Mouse (Mus musculus) hindbrain, embryonic 11.5 days (tissue): Measurements from ENCODE around the gene Col23a1. TPM values are rescaled to one million over a fixed set of nuclear protein-coding genes. Genes with fewer than 3 reads are reported as not detected.

Experiments
- ATAC-seq: fragments of 200-750 bp; cut with Nextera tagmentation; 2 replicates; pipeline ENCODE4 v1.8.0; 2017; ENCODE audit warnings: mild to moderate bottlenecking, moderate TSS enrichment, moderate library complexity; ENCODE audit not compliant: low FRiP score
- DNase-seq: peaks from one replicate; pipeline ENCODE4 v3.0.0-alpha.2; 2015; ENCODE audit warnings: low spot score
- H3K27ac ChIP-seq: fragments of 300-500 bp; sonication (generic); 2 replicates; pipeline ENCODE4 v1.5.1; 2014; ENCODE audit warnings: mild to moderate bottlenecking, low read depth, low read length
- H3K27me3 ChIP-seq: fragments of 300-500 bp; sonication (generic); 2 replicates; pipeline ENCODE4 v1.6.1; 2014; ENCODE audit warnings: mild to moderate bottlenecking, low read length, moderate library complexity, mixed read lengths; ENCODE audit not compliant: control insufficient read depth, insufficient read depth
- H3K36me3 ChIP-seq: fragments of 300-500 bp; sonication (generic); 2 replicates; pipeline ENCODE4 v1.6.1; 2014; ENCODE audit warnings: mild to moderate bottlenecking, low read length, moderate library complexity, mixed read lengths; ENCODE audit not compliant: control insufficient read depth, insufficient read depth
- H3K4me1 ChIP-seq: fragments of 300-500 bp; sonication (generic); replicated peaks from 2 replicates; pipeline ENCODE4 v1.6.1; 2014; ENCODE audit warnings: low read length, mixed read lengths; ENCODE audit not compliant: control insufficient read depth, insufficient read depth
- H3K4me2 ChIP-seq: fragments of 300-500 bp; sonication (generic); replicated peaks from 2 replicates; pipeline ENCODE4 v1.6.1; 2014; ENCODE audit warnings: mild to moderate bottlenecking, low read depth, low read length
- H3K4me3 ChIP-seq: fragments of 300-500 bp; sonication (generic); 2 replicates; pipeline ENCODE4 v1.5.1; 2014; ENCODE audit warnings: low read depth, low read length
- H3K9ac ChIP-seq: fragments of 300-500 bp; sonication (generic); 2 replicates; pipeline ENCODE4 v1.6.1; 2014; ENCODE audit warnings: low read depth, low read length
- H3K9me3 ChIP-seq: fragments of 300-500 bp; sonication (generic); 2 replicates; pipeline ENCODE4 v1.6.1; 2016; ENCODE audit warnings: low read length; ENCODE audit not compliant: control insufficient read depth
- WGBS: fragments of 180-500 bp; shearing (Covaris S2); extraction: QIAGEN DNeasy Blood & Tissue Kit; methylation state at CpG from one replicate; pipeline ENCODE4 v1.1.7; 2014; 5-methylcytosine and 5-hydroxymethylcytosine counted together
- polyA plus RNA-seq: library from polyadenylated mRNA; unstranded; fragments of >200 nt; fragmentation: Nextera tagmentation; extraction: Ambion mirVana; gene quantifications from 2 replicates; pipeline ENCODE4 v1.2.1, GENCODE M21; 2014

The Col23a1 gene
- polyA plus RNA-seq, 1 experiment from 2014 or later: 9.7 TPM

DNA sequence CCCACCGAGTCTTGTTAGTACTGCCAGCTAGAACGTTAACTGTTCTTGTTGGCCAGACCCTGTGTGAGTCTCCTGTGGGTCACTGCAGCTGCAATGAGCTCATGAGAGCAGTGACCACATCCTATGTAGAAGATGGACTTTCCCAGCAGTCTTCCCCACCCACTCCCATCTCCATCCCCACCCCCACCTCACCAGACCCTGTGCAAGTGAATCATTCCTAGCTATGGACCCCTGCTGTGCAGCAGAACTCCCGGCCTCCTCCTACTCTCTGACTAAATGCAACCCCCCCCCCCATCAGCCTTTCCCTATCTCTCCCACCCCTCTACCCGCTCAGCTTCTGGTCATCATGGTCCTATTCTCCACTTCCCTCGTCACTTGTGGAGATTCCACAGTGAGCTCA, 167.9 kb downstream of the Col23a1 start:
- Histone ChIP-seq H3K4me2 (no peak overlapping the region), H3K27me3 (no peaks in the 10 kb centered on the region), H3K36me3 (no peaks in the 10 kb centered on the region), H3K9me3 (no peaks in the 10 kb centered on the region), H3K4me1 (0 out of 2 replicates have a peak, but pooled peaks cover 2% of the 10 kb centered on the region), H3K4me3 (no peak overlapping the region), H3K27ac (no peak overlapping the region), H3K9ac (no peak overlapping the region)
- no peak for DNase-seq
- ATAC-seq: no peak
- 70% methylated on average over 5 of the region's 5 CpGs for WGBS

GRCm38 (mm10) chr11:51458649-51459048, 168.9 kb downstream of the Col23a1 start:
- no peak for DNase-seq
- H3K27ac ChIP-seq: no peak overlapping the region

DNA sequence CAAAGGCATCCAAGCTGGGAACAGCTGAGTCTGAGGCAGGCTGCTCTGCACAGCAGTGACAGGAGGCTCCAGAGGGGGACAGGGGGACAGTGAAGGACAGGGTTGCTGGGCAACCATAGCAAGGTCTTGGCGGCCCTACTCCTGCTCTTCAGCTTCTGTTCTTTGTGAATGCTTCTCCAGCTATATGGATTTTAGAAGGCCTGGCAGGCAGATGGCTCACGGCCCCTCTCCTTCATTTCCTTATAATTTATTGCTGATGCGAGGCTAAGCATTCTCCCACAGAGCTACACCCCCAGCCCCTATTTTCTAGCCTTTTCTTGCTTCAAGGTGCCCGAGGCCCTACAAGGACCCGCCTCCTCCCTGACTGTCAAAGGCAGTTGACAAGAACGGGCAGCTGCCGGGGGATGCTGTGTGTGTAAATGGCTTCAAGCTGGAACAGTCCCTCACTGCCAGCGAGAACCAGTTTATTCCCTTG, 169.9 kb downstream of the Col23a1 start:
- Histone ChIP-seq H3K9me3 (no peaks in the 10 kb centered on the region), H3K36me3 (no peaks in the 10 kb centered on the region), H3K27ac (peak overlapping the region; percentile 44), H3K4me1 (0 out of 2 replicates have a peak, but pooled peaks cover 2% of the 10 kb centered on the region), H3K27me3 (no peaks in the 10 kb centered on the region), H3K4me3 (no peak overlapping the region), H3K9ac (no peak overlapping the region), H3K4me2 (no peak overlapping the region)
- ATAC-seq (peak; percentile 88), DNase-seq (peak; percentile 47)
- 23% methylated on average over 8 of the region's 8 CpGs for WGBS

More at GRCm38 (mm10) chr11:51458649-51459048, 168.9 kb downstream of the Col23a1 start:
- Histone ChIP-seq H3K9ac (no peak overlapping the region), H3K36me3 (no peaks in the 10 kb centered on the region), H3K9me3 (no peaks in the 10 kb centered on the region), H3K4me1 (0 out of 2 replicates have a peak, but pooled peaks cover 2% of the 10 kb centered on the region), H3K4me3 (no peak overlapping the region), H3K4me2 (no peak overlapping the region), H3K27me3 (no peaks in the 10 kb centered on the region)
- no peak for ATAC-seq
- WGBS: 63% methylated on average over 4 of the region's 4 CpGs

- Histone ChIP-seq H3K4me2 (no peak overlapping the region), H3K27me3 (no peaks in the 10 kb centered on the region), H3K27ac (no peak overlapping the region), H3K9me3 (no peaks in the 10 kb centered on the region), H3K9ac (no peak overlapping the region), H3K36me3 (no peaks in the 10 kb centered on the region), H3K4me3 (no peak overlapping the region), H3K4me1 (peaks cover 2% of the 10 kb centered on the region; the same call in 1 of the 2 replicates)
- DNase-seq (no peak), ATAC-seq (no peak)
- WGBS: 66% methylated on average over 6 of the region's 6 CpGs
These were observed 179.0 kb downstream of the Col23a1 start for GRCm38 (mm10) chr11:51468737-51469136.

- ATAC-seq (no peak), DNase-seq (no peak)
- no peaks in the 10 kb centered on the region for H3K36me3 ChIP-seq
- H3K27me3 ChIP-seq: no peaks in the 10 kb centered on the region
- H3K9me3 ChIP-seq: no peaks in the 10 kb centered on the region
- H3K4me1 ChIP-seq: peaks cover 2% of the 10 kb centered on the region; the same call in 1 of the 2 replicates
- no peak overlapping the region for H3K4me3 ChIP-seq
- no peak overlapping the region for H3K27ac ChIP-seq
- WGBS: 67% methylated on average over 13 of the region's 13 CpGs
- H3K4me2 ChIP-seq: no peak overlapping the region
- no peak overlapping the region for H3K9ac ChIP-seq
These were observed 179.7 kb downstream of the Col23a1 start for GRCm38 (mm10) chr11:51469341-51469831.

DNA sequence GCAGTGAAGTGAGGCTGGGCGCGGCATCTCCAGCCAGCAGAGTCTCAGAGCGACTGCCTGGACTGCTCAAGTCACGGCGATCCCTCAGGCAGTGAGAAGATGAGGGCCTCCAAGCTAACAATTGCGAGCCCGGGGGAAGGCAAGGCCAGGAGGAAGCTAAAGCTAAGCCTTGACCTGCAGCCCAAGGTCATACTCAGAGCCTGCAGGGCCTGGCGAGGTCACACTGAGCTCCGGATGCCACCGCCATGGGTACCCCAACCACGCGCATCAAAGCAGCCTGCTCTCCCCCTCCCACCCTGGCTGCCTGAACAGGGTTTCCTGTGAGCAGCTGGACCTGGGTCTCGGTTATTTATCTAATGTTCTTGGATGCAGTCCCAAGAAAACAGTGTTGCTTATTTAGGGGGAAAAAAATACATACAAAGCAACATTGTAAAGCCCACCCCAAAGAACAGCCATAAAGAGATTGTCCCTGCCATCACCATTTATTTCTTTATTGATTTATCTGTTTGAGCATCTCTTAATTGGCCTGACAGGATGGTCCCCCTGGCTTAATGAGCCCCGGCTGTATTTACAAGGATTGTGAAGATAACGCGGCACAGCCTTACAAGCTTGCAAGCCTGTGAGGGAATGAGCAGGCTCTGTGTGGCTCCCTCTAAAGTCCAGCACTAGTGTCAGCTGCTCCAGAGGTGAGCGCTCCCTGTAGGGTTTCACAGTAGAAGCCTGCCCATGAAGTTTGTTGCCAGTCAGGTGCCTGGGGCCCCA, 180.8 kb downstream of the Col23a1 start:
- Histone ChIP-seq H3K27ac (no peak overlapping the region), H3K4me3 (no peak overlapping the region), H3K27me3 (no peaks in the 10 kb centered on the region), H3K4me2 (no peak overlapping the region), H3K9me3 (no peaks in the 10 kb centered on the region), H3K4me1 (peaks cover 2% of the 10 kb centered on the region; the same call in 1 of the 2 replicates), H3K9ac (no peak overlapping the region), H3K36me3 (no peaks in the 10 kb centered on the region)
- WGBS: 48% methylated on average over 17 of the region's 17 CpGs
- DNase-seq (no peak), ATAC-seq (no peak)

DNA sequence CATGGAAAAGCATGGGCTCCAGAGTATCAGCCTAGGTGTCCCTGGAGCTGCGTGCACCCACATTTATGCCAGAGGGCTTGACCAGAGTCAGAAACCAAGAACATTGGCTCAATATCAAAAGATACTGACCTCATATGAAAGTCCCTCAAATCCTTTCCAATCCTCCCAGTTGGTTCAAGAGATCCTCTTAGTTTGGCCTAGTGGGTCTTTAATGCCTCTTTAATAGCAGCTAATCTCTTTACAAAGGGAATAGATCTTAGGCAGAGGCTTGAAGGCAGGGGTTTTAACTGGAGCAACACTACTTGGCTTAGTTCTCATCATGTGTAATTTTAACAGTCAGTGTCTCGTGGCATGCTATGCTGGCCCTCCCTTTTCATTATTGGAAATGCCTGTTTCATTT, 184.0 kb downstream of the Col23a1 start:
- Histone ChIP-seq H3K4me3 (no peak overlapping the region), H3K9ac (no peak overlapping the region), H3K9me3 (no peaks in the 10 kb centered on the region), H3K4me2 (no peak overlapping the region), H3K36me3 (no peaks in the 10 kb centered on the region), H3K4me1 (peaks cover 2% of the 10 kb centered on the region; the same call in 1 of the 2 replicates), H3K27me3 (no peaks in the 10 kb centered on the region), H3K27ac (no peak overlapping the region)
- WGBS: 89% methylated on average over 2 of the region's 2 CpGs
- ATAC-seq (no peak), DNase-seq (no peak)

DNA sequence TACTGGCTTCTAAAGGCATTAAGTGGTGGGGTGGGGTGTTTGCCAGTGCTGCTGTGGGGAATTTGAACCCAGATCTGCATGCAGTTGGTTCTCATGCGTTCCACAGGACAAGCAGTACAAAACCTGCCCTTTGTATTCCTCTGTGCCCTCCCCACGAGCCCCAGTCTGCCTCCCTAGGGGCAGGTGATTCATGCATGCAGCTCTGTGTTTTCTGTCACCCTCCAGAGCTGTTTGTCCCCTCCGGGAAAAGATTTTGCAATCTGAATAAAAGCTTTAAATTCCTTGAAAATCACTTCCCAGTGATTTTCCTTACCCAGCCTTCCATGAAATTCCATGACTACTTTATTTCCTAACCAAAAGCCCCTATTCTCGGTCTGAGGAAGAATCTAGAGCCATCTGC, 186.8 kb downstream of the Col23a1 start:
- ATAC-seq (no peak), DNase-seq (no peak)
- Histone ChIP-seq H3K9ac (no peak overlapping the region), H3K4me3 (no peak overlapping the region), H3K27me3 (no peaks in the 10 kb centered on the region), H3K4me2 (no peak overlapping the region), H3K9me3 (no peaks in the 10 kb centered on the region), H3K4me1 (no peaks in the 10 kb centered on the region), H3K36me3 (no peaks in the 10 kb centered on the region), H3K27ac (no peak overlapping the region)
- 63% methylated on average over 4 of the region's 4 CpGs for WGBS

DNA sequence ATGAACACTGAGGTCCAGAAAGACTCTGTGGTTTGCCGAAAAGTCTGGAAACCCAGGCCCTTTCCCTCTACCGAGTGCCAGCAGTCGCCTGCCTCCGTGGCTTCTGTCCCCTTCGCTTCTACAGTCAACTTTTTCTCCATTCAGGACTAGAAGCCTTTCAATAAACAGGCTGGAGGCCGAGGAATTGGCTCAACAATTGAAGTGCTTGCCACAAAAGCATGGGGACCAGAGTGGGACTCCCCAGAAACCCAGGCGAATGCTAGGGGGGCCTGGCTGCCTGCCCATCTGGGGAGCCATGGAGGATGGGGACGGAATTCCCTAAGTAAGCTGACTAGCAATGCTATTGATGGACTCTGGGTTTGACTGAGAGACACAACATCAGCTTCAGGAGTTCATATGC, 187.9 kb downstream of the Col23a1 start:
- H3K9me3 ChIP-seq: no peaks in the 10 kb centered on the region
- H3K9ac ChIP-seq: no peak overlapping the region
- no peak for DNase-seq
- H3K4me1 ChIP-seq: no peaks in the 10 kb centered on the region
- no peaks in the 10 kb centered on the region for H3K27me3 ChIP-seq
- H3K36me3 ChIP-seq: no peaks in the 10 kb centered on the region
- no peak overlapping the region for H3K4me3 ChIP-seq
- ATAC-seq: no peak
- WGBS: 76% methylated on average over 8 of the region's 8 CpGs
- H3K27ac ChIP-seq: no peak overlapping the region
- H3K4me2 ChIP-seq: no peak overlapping the region
